In genomic region chr13:84346569-84346968, GRCm38 (mm10) we compare ENCODE assay signal across 13 mouse cellular contexts.
DNase-seq lines count a peak whose midpoint lies in the region; ATAC-seq and TF ChIP-seq lines count a peak whose summit lies in the region.
"Had no signal": no experiment of that assay in that cellular context is flagged by ENCODE, and none has a peak within 500 bp of the region (broad histone marks: within the 10 kb centered on the region; RNA-seq: fewer than 3 reads in every experiment).

No protein-coding gene starts in this region.

- no peaks in the 10 kb centered on the region for H3K36me3 ChIP-seq in embryonic facial prominence, embryonic 10.5 days (replicated peaks)
- no peaks in the 10 kb centered on the region for H3K36me3 ChIP-seq in hindbrain, embryonic 12.5 days
- no peaks in the 10 kb centered on the region for H3K36me3 ChIP-seq in midbrain, postnatal 0 days (ENCODE audit: insufficient read depth, low read length)
- no peaks in the 10 kb centered on the region for H3K36me3 ChIP-seq in liver, embryonic 11.5 days (ENCODE audit: control insufficient read depth, insufficient read depth, low read length)
- H3K36me3 ChIP-seq: heart, embryonic 12.5 days; limb, embryonic 13.5 days; stomach, embryonic 15.5 days had no signal

- intact Hi-C loops in left cerebral cortex, postnatal 14 days (cut with DNase I): loop anchor here (2.0 to 5.0 kb wide), 6 partner anchors 124 to 684 kb away; partner anchors contain the start of gene Tmem161b

- peaks cover 78% of the 10 kb centered on the region for H3K27me3 ChIP-seq in embryonic facial prominence, embryonic 10.5 days (replicated peaks; ENCODE audit: low read depth, poor library complexity, severe bottlenecking)
- H3K27me3 ChIP-seq in hindbrain, embryonic 12.5 days: peaks cover 14% of the 10 kb centered on the region; the same call in 1 of the 2 replicates
- no peaks in the 10 kb centered on the region for H3K27me3 ChIP-seq in midbrain, postnatal 0 days (ENCODE audit: insufficient read depth, low read length)
- peaks cover 74% of the 10 kb centered on the region for H3K27me3 ChIP-seq in liver, embryonic 11.5 days (replicated peaks; ENCODE audit: control insufficient read depth, insufficient read depth, low read length)

- peak; percentile 14 for DNase-seq in embryo, embryonic 11 days
- no peak for DNase-seq in embryo, embryonic 10.5 days (ENCODE audit: low spot score)
- DNase-seq in embryonic facial prominence, embryonic 10.5 days (ENCODE audit: low spot score): peak; percentile 9
- DNase-seq in midbrain, postnatal 0 days (ENCODE audit: low spot score): no peak
- DNase-seq in liver, embryonic 11.5 days (ENCODE audit: low spot score): no peak
- no peak for DNase-seq in left cerebral cortex, postnatal 14 days (ENCODE audit: low spot score in 2 of 2)
- no peak for DNase-seq in cerebellum, adult 8-10 months
- DNase-seq: lung, postnatal 10 days had no signal

- WGBS in embryonic facial prominence, embryonic 10.5 days: 1% methylated on average over 2 of the region's 2 CpGs
- 0% methylated on average over 2 of the region's 2 CpGs for WGBS in hindbrain, embryonic 12.5 days
- 21% methylated on average over 2 of the region's 2 CpGs for WGBS in midbrain, postnatal 0 days
- WGBS in liver, embryonic 11.5 days: 0% methylated on average over 2 of the region's 2 CpGs

- H3K4me3 ChIP-seq in embryonic facial prominence, embryonic 10.5 days: peak overlapping the region; percentile 35; the same call in 1 of the 2 replicates
- peak overlapping the region; percentile 23 for H3K4me3 ChIP-seq in hindbrain, embryonic 12.5 days
- peak overlapping the region; percentile 14 for H3K4me3 ChIP-seq in midbrain, postnatal 0 days (ENCODE audit: low read depth, low read length)
- no peak overlapping the region for H3K4me3 ChIP-seq in liver, embryonic 11.5 days (ENCODE audit: low read depth, low read length)

- peaks cover 29% of the 10 kb centered on the region for H3K4me1 ChIP-seq in embryonic facial prominence, embryonic 10.5 days
- H3K4me1 ChIP-seq in hindbrain, embryonic 12.5 days: peaks cover 42% of the 10 kb centered on the region
- H3K4me1 ChIP-seq in midbrain, postnatal 0 days (ENCODE audit: insufficient read depth, low read length): peaks cover 11% of the 10 kb centered on the region; the same call in 1 of the 2 replicates
- no peaks in the 10 kb centered on the region for H3K4me1 ChIP-seq in liver, embryonic 11.5 days (replicated peaks; ENCODE audit: control insufficient read depth, insufficient read depth, low read length)
- H3K4me1 ChIP-seq: heart, embryonic 12.5 days had no signal

- peak overlapping the region; percentile 73 for H3K9ac ChIP-seq in hindbrain, embryonic 12.5 days
- peak overlapping the region; percentile 65 for H3K9ac ChIP-seq in midbrain, postnatal 0 days (replicated peaks; ENCODE audit: low read length, poor library complexity, severe bottlenecking)
- no peak overlapping the region for H3K9ac ChIP-seq in liver, embryonic 11.5 days (ENCODE audit: low read depth, low read length)
- H3K9ac ChIP-seq: heart, embryonic 12.5 days; limb, embryonic 13.5 days; stomach, embryonic 15.5 days had no signal

- H3K9me3 ChIP-seq in embryonic facial prominence, embryonic 10.5 days: no peaks in the 10 kb centered on the region
- H3K9me3 ChIP-seq in hindbrain, embryonic 12.5 days (replicated peaks): no peaks in the 10 kb centered on the region
- no peaks in the 10 kb centered on the region for H3K9me3 ChIP-seq in midbrain, postnatal 0 days (ENCODE audit: low read length)
- H3K9me3 ChIP-seq in liver, embryonic 11.5 days (ENCODE audit: control insufficient read depth, low read length): no peaks in the 10 kb centered on the region
- H3K9me3 ChIP-seq: heart, embryonic 12.5 days; limb, embryonic 13.5 days; stomach, embryonic 15.5 days had no signal

- TF ChIP-seq CTCF in midbrain, postnatal 0 days (IDR thresholded peaks at IDR 0.05): no peak

- H3K4me2 ChIP-seq in hindbrain, embryonic 12.5 days (replicated peaks): peak overlapping the region; percentile 61
- peak overlapping the region; percentile 75 for H3K4me2 ChIP-seq in midbrain, postnatal 0 days (ENCODE audit: low read depth, low read length, poor library complexity, severe bottlenecking)
- H3K4me2 ChIP-seq in liver, embryonic 11.5 days: no peak overlapping the region

- no peak for ATAC-seq in hindbrain, embryonic 12.5 days (ENCODE audit: low FRiP score)
- no peak for ATAC-seq in midbrain, postnatal 0 days (ENCODE audit: low FRiP score)
- no peak for ATAC-seq in liver, embryonic 11.5 days (replicated peaks; ENCODE audit: low FRiP score)
- ATAC-seq: activated CD4-positive, CD25-positive, alpha-beta regulatory T cell, adult 4 months had no signal

- H3K27ac ChIP-seq in embryonic facial prominence, embryonic 10.5 days (replicated peaks): peak overlapping the region; percentile 51; the same call in 1 of the 2 replicates
- H3K27ac ChIP-seq in hindbrain, embryonic 12.5 days: peak overlapping the region; percentile 98
- peak overlapping the region; percentile 92 for H3K27ac ChIP-seq in midbrain, postnatal 0 days (ENCODE audit: low read depth, low read length)
- H3K27ac ChIP-seq in liver, embryonic 11.5 days (ENCODE audit: low read depth, low read length): no peak overlapping the region
- H3K27ac ChIP-seq: limb, embryonic 13.5 days; stomach, embryonic 15.5 days had no signal

Comparison
In these comparisons a context has a peak if more than half of its experiments do, and no peak if none do; other contexts are left out.
1. DNase-seq: peak in embryo, embryonic 11 days (single experiment) and embryonic facial prominence, embryonic 10.5 days (single experiment); none in embryo, embryonic 10.5 days (single experiment), midbrain, postnatal 0 days (single experiment), liver, embryonic 11.5 days (single experiment), left cerebral cortex, postnatal 14 days (0 of 2) and cerebellum, adult 8-10 months (single experiment).